Mouse (Mus musculus) lung, postnatal 0 days (tissue): ENCODE results near the gene Zfp217. TPM values are rescaled to one million over a fixed set of nuclear protein-coding genes. Genes with fewer than 3 reads are reported as not detected.

Source experiments
- ATAC-seq: fragments of 200-750 bp; cut with Nextera tagmentation; 2 replicates; pipeline ENCODE4 v1.8.0; 2017; ENCODE audit warnings: moderate library complexity
- DNase-seq: peaks from one replicate; pipeline ENCODE4 v3.0.0-alpha.2; 2016; ENCODE audit warnings: low spot score
- H3K27ac ChIP-seq: fragments of 300-500 bp; sonication (generic); 2 replicates; pipeline ENCODE4 v1.5.1; 2014; ENCODE audit warnings: antibody characterized with exemption, mild to moderate bottlenecking, low read length, mixed read lengths
- H3K27me3 ChIP-seq: fragments of 300-500 bp; sonication (generic); replicated peaks from 2 replicates; pipeline ENCODE4 v1.6.1; 2014; ENCODE audit warnings: low read length, mixed read lengths; ENCODE audit not compliant: insufficient read depth
- H3K36me3 ChIP-seq: fragments of 300-500 bp; sonication (generic); 2 replicates; pipeline ENCODE4 v1.6.1; 2014; ENCODE audit warnings: low read length, mixed read lengths; ENCODE audit not compliant: insufficient read depth
- H3K4me1 ChIP-seq: fragments of 300-500 bp; sonication (generic); 2 replicates; pipeline ENCODE4 v1.6.1; 2014; ENCODE audit warnings: antibody characterized with exemption, low read depth, low read length, mixed read lengths; ENCODE audit not compliant: insufficient read depth
- H3K4me2 ChIP-seq: fragments of 300-500 bp; sonication (generic); replicated peaks from 2 replicates; pipeline ENCODE4 v1.6.1; 2014; ENCODE audit warnings: low read depth, mild to moderate bottlenecking, low read length, moderate library complexity, mixed read lengths
- H3K4me3 ChIP-seq: fragments of 300-500 bp; sonication (generic); 2 replicates; pipeline ENCODE4 v1.5.1; 2014; ENCODE audit warnings: low read depth, low read length
- H3K9ac ChIP-seq: fragments of 300-500 bp; sonication (generic); replicated peaks from 2 replicates; pipeline ENCODE4 v1.6.1; 2014; ENCODE audit warnings: low read depth, mild to moderate bottlenecking
- H3K9me3 ChIP-seq: fragments of 300-500 bp; sonication (generic); 2 replicates; pipeline ENCODE4 v1.6.1; 2016; ENCODE audit warnings: low read length, mixed read lengths
- CTCF ChIP-seq: IDR thresholded peaks from 2 replicates; pipeline ENCODE4 v1.5.1; 2016; ENCODE audit warnings: antibody characterized with exemption, mild to moderate bottlenecking
- EP300 ChIP-seq: IDR thresholded peaks from 2 replicates; pipeline ENCODE4 v1.6.1; 2016; ENCODE audit warnings: antibody characterized with exemption, mild to moderate bottlenecking, control low read depth
- WGBS: fragments of 180-500 bp; shearing (Covaris S2); extraction: QIAGEN DNeasy Blood & Tissue Kit; methylation state at CpG from one replicate; pipeline ENCODE4 v1.1.7; 2014; 5-methylcytosine and 5-hydroxymethylcytosine counted together
- polyA plus RNA-seq: library from polyadenylated mRNA; unstranded; fragments of >200 nt; fragmentation: Nextera tagmentation; extraction: Ambion mirVana; gene quantifications from 2 replicates; pipeline ENCODE4 v1.2.1, GENCODE M21; 2015

Zfp217 gene
- polyA plus RNA-seq, 1 experiment from 2014 or later, result 4.4 TPM

- no peaks in the 10 kb centered on the region for H3K36me3 ChIP-seq
- no peak overlapping the region for H3K4me2 ChIP-seq
- no peak overlapping the region for H3K4me3 ChIP-seq
- H3K27me3 ChIP-seq, result no peaks in the 10 kb centered on the region
- DNase-seq (no peak), ATAC-seq (no peak)
- H3K27ac ChIP-seq, result no peak overlapping the region
- H3K9me3 ChIP-seq, result no peaks in the 10 kb centered on the region
- H3K4me1 ChIP-seq, result no peaks in the 10 kb centered on the region
- TF ChIP-seq CTCF (no peak), EP300 (no peak)
- WGBS, result 88% methylated on average over 10 of the region's 10 CpGs
- H3K9ac ChIP-seq, result no peak overlapping the region
Measured at GRCm38 (mm10) chr2:170165649-170166048, 17.7 kb upstream of the Zfp217 start.

- H3K9me3 ChIP-seq, result no peaks in the 10 kb centered on the region
- no peaks in the 10 kb centered on the region for H3K4me1 ChIP-seq
- peak; percentile 91 for ATAC-seq
- TF ChIP-seq CTCF (no peak), EP300 (peak; percentile 72; the same call in 1 of the 2 replicates)
- no peak overlapping the region for H3K4me3 ChIP-seq
- peak overlapping the region; percentile 54 for H3K27ac ChIP-seq
- no peak overlapping the region for H3K4me2 ChIP-seq
- 48% methylated on average over 18 of the region's 18 CpGs for WGBS
- H3K36me3 ChIP-seq, result no peaks in the 10 kb centered on the region
- peak; percentile 92 for DNase-seq
- H3K9ac ChIP-seq, result no peak overlapping the region
- H3K27me3 ChIP-seq, result no peaks in the 10 kb centered on the region
Measured at GRCm38 (mm10) chr2:170163671-170164462, 16.0 kb upstream of the Zfp217 start.

- no peaks in the 10 kb centered on the region for H3K36me3 ChIP-seq
- no peak overlapping the region for H3K9ac ChIP-seq
- H3K27me3 ChIP-seq, result no peaks in the 10 kb centered on the region
- H3K27ac ChIP-seq, result peak overlapping the region; percentile 66
- ATAC-seq (peak; percentile 5; the same call in 1 of the 2 replicates), DNase-seq (peak; percentile 82)
- 0 out of 2 replicates have a peak, but pooled peaks cover 5% of the 10 kb centered on the region for H3K4me1 ChIP-seq
- 0 out of 2 replicates have a peak overlapping the region, but pooled peaks have one; percentile 8 for H3K4me2 ChIP-seq
- no peaks in the 10 kb centered on the region for H3K9me3 ChIP-seq
- WGBS, result 35% methylated on average over 15 of the region's 15 CpGs
- H3K4me3 ChIP-seq, result no peak overlapping the region
- TF ChIP-seq CTCF (no peak), EP300 (peak; percentile 88)
Measured at GRCm38 (mm10) chr2:170159795-170160568, 12.1 kb upstream of the Zfp217 start.

- 81% methylated on average over 4 of the region's 4 CpGs for WGBS
- Histone ChIP-seq H3K36me3 (no peaks in the 10 kb centered on the region), H3K4me1 (0 out of 2 replicates have a peak, but pooled peaks cover 5% of the 10 kb centered on the region), H3K9me3 (no peaks in the 10 kb centered on the region), H3K4me2 (no peak overlapping the region), H3K4me3 (no peak overlapping the region), H3K27ac (no peak overlapping the region), H3K9ac (no peak overlapping the region), H3K27me3 (no peaks in the 10 kb centered on the region)
- TF ChIP-seq EP300, result no peak
- TF ChIP-seq CTCF, result no peak
- ATAC-seq (no peak), DNase-seq (no peak)
Measured at GRCm38 (mm10) chr2:170158987-170159386, 11.1 kb upstream of the Zfp217 start.

GRCm38 (mm10) chr2:170158251-170158650 is 10.3 kb upstream of the Zfp217 start:
- no peak overlapping the region for H3K4me2 ChIP-seq

More at GRCm38 (mm10) chr2:170158251-170158650, 10.3 kb upstream of the Zfp217 start:
- H3K36me3 ChIP-seq, result no peaks in the 10 kb centered on the region
- 27% methylated on average over 5 of the region's 5 CpGs for WGBS
- H3K27me3 ChIP-seq, result no peaks in the 10 kb centered on the region
- ATAC-seq, result no peak
- no peak overlapping the region for H3K9ac ChIP-seq
- no peak overlapping the region for H3K4me3 ChIP-seq
- H3K4me1 ChIP-seq, result 0 out of 2 replicates have a peak, but pooled peaks cover 5% of the 10 kb centered on the region
- no peak overlapping the region for H3K27ac ChIP-seq
- no peaks in the 10 kb centered on the region for H3K9me3 ChIP-seq
- peak; percentile 74 for DNase-seq
- TF ChIP-seq EP300 (no peak), CTCF (no peak)
